ENCODE assay signal across 8 mouse cellular contexts in genomic region chr11:20477183-20478037, GRCm38 (mm10).
DNase-seq lines count a peak whose midpoint lies in the region; ATAC-seq and TF ChIP-seq lines count a peak whose summit lies in the region.

No protein-coding gene starts in this region.

- TF ChIP-seq CTCF in hindbrain, postnatal 0 days (IDR thresholded peaks at IDR 0.05; ENCODE audit: low read depth): peak; percentile 49
- peak; percentile 61 for TF ChIP-seq CTCF in stomach, postnatal 0 days (IDR thresholded peaks at IDR 0.05; ENCODE audit: low read depth)

- no peak for TF ChIP-seq EP300 in stomach, postnatal 0 days (optimal IDR thresholded peaks at IDR 0.05)

- 12% methylated on average over 19 of the region's 19 CpGs for WGBS in hindbrain, postnatal 0 days
- 17% methylated on average over 19 of the region's 19 CpGs for WGBS in stomach, postnatal 0 days

- H3K27me3 ChIP-seq in hindbrain, postnatal 0 days (ENCODE audit: insufficient read depth, low read length): no peaks in the 10 kb centered on the region
- H3K27me3 ChIP-seq in stomach, postnatal 0 days (ENCODE audit: control insufficient read depth, insufficient read depth, low read length): no peaks in the 10 kb centered on the region

- peak overlapping the region; percentile 56 for H3K27ac ChIP-seq in hindbrain, postnatal 0 days
- H3K27ac ChIP-seq in stomach, postnatal 0 days (replicated peaks): peak overlapping the region; percentile 86

- H3K4me2 ChIP-seq in hindbrain, postnatal 0 days (ENCODE audit: low read depth, low read length): peak overlapping the region; percentile 39
- peak overlapping the region; percentile 50 for H3K4me2 ChIP-seq in stomach, postnatal 0 days (replicated peaks; ENCODE audit: low read depth)

- H3K4me1 ChIP-seq in hindbrain, postnatal 0 days (ENCODE audit: insufficient read depth, low read length): no peaks in the 10 kb centered on the region
- H3K4me1 ChIP-seq in stomach, postnatal 0 days (replicated peaks; ENCODE audit: control insufficient read depth, insufficient read depth): no peaks in the 10 kb centered on the region

- intact Hi-C loops in left cerebral cortex, postnatal 4 days (cut with DNase I): no loop called here

- no peak overlapping the region for H3K4me3 ChIP-seq in hindbrain, postnatal 0 days (ENCODE audit: low read length)
- H3K4me3 ChIP-seq in stomach, postnatal 0 days (ENCODE audit: low read depth, low read length): peak overlapping the region; percentile 17

- no peak overlapping the region for H3K9ac ChIP-seq in hindbrain, postnatal 0 days (replicated peaks; ENCODE audit: low read length)
- H3K9ac ChIP-seq in stomach, postnatal 0 days (ENCODE audit: low read length): peak overlapping the region; percentile 43; the same call in 1 of the 2 replicates

- DNase-seq in thymus, postnatal 25 days: peak; percentile 17
- no peak for DNase-seq in thymus, adult 18-20 months
- DNase-seq in cerebellum, postnatal 25 days: peak; percentile 64 to 66
- DNase-seq in gastrocnemius, postnatal 10 days: peak; percentile 46
- DNase-seq in hindbrain, postnatal 0 days (ENCODE audit: low spot score): peak; percentile 77
- peak; percentile 51 for DNase-seq in left cerebral cortex, postnatal 4 days
- peak; percentile 52 for DNase-seq in mesoderm, embryonic 11.5 days (ENCODE audit: low read depth, low spot score)
- peak; percentile 81 for DNase-seq in stomach, postnatal 0 days (ENCODE audit: low spot score)

- ATAC-seq in hindbrain, postnatal 0 days: peak; percentile 88
- peak; percentile 98 for ATAC-seq in stomach, postnatal 0 days (ENCODE audit: low FRiP score, low TSS enrichment)

- H3K36me3 ChIP-seq in hindbrain, postnatal 0 days (ENCODE audit: insufficient read depth, low read length): no peaks in the 10 kb centered on the region
- H3K36me3 ChIP-seq in stomach, postnatal 0 days (ENCODE audit: control insufficient read depth, insufficient read depth, low read length): no peaks in the 10 kb centered on the region

- no peaks in the 10 kb centered on the region for H3K9me3 ChIP-seq in hindbrain, postnatal 0 days (ENCODE audit: low read length)
- H3K9me3 ChIP-seq in stomach, postnatal 0 days (ENCODE audit: control insufficient read depth, low read length): no peaks in the 10 kb centered on the region

Comparison
In these comparisons a context has a peak if more than half of its experiments do, and no peak if none do; other contexts are left out.
1. DNase-seq: peak in thymus, postnatal 25 days (single experiment), cerebellum, postnatal 25 days (2 of 2), gastrocnemius, postnatal 10 days (single experiment), hindbrain, postnatal 0 days (single experiment), left cerebral cortex, postnatal 4 days (single experiment), mesoderm, embryonic 11.5 days (single experiment) and stomach, postnatal 0 days (single experiment); none in thymus, adult 18-20 months (0 of 2).